Mouse (Mus musculus): ENCODE results near the gene Patj. TPM values are rescaled to one million over a fixed set of nuclear protein-coding genes. Genes with fewer than 3 reads are reported as not detected.
"Not testable (repeated sequence)": the region's sequence is repeated elsewhere in the genome, so short reads cannot be mapped to it uniquely, and the experiment has no call there.

The Patj gene
- polyA plus RNA-seq, 1 experiment from 2014 or later, result 27.7 TPM

- no peak for TF ChIP-seq CTCF (IDR thresholded peaks at IDR 0.05)
- ATAC-seq (no peak), DNase-seq (ENCODE audit: low read depth, low spot score) (no peak)
- POLR2A ChIA-PET, result no interaction called here
- CTCF ChIA-PET, result interaction anchor here (1.1 kb wide), 1 partner anchor 8 kb away, joined by 4 read pairs; no protein-coding TSS in a partner anchor
- in situ Hi-C loops (cut with MboI; ENCODE audit: low pct_unique_long_range_greater_than_20kb), result no loop called here
- H3K27me3 ChIP-seq, result no peaks in the 10 kb centered on the region
Observed at GRCm38 (mm10) chr4:98610501-98610900, 214.9 kb downstream of the Patj start.

DNA sequence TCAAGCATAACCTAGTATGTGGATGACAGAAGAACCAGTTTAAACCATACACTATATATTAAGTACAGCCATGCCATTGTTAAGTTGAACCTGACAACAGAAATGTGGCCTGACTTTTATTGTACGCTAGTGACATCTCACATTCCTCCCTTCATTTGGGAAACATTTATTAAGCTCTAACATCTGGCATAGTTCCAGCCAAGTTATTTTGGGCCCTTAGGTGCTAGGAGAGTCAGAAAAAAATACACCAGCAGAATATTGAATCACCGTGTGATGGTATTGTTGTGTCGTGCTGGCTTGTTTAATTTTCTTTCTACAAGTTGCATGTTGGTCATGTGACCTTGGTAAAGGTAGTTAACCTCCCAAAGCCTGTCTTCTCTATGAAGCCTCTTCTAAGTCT, 218.8 kb downstream of the Patj start:
- H3K27me3 ChIP-seq, result no peaks in the 10 kb centered on the region
- in situ Hi-C loops (cut with MboI; ENCODE audit: low pct_unique_long_range_greater_than_20kb), result no loop called here
- ATAC-seq, result no peak
- peak; percentile 10 for DNase-seq (ENCODE audit: low read depth, low spot score)
- ChIA-PET CTCF (no interaction called here), POLR2A (interaction anchor here (0.6 kb wide), 1 partner anchor 751 kb away, joined by 5 read pairs; no protein-coding TSS in a partner anchor)
- no peak for TF ChIP-seq CTCF (IDR thresholded peaks at IDR 0.05)

DNA sequence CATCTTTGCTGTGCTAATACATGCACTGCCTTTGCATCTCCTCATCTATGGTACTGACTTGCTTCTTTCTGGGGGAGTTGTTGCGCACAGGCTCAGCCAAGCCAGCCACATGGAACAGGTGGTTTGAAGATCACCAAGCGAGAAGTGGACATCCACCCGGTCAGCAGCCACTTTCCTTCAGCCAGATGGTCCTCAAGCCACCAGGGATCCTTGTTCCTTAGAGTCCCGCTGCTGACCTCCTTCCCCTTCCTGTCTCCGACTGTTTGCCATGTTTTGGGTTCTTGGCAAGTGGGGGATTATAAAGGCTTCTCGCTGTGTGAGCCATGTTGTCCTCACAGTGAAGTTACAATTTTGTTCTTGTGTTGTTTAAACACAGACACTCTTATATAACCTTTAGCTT, 223.6 kb downstream of the Patj start:
- no peak for DNase-seq (ENCODE audit: low read depth, low spot score)
- ChIA-PET POLR2A (no interaction called here), CTCF (no interaction called here)
- TF ChIP-seq CTCF (IDR thresholded peaks at IDR 0.05), result no peak
- no peak for ATAC-seq
- no peaks in the 10 kb centered on the region for H3K27me3 ChIP-seq
- in situ Hi-C loops (cut with MboI; ENCODE audit: low pct_unique_long_range_greater_than_20kb), result no loop called here

DNA sequence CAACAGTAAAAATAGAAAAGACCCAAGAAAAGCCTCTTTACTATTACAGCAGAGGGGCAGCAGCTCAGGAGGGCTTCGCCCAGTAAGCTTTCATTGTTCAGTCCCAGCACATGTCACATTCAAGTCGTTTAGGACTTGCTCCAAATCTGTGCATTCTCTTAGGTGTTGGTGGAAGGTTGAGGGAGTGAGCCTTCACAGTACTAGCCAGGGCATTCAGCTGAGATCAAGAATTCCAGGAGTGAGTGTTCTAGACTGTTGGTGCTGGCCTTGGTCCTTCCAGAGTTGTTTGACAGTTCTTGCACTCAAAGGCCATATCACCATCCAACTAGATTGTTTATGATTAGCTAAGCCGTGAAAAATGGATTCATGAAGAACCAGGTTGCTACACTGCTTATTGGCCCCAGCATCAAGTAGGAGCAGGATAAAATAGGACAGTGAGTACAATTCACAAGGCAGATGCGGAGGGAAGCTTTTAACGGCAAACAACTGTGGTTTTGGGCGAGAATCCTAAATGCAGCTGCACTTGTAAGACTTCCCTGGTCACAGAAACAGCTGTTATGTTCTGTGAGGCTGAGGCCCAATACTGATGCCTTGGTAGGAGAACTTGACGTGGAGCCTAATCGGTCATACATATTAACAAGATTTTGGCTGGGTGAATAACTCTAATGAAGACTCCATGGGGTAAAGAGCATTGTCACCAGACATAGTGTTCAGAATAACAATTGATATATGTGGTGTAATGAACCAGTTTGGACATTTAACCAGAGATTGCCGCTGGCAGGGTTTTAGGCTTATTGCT, 225.6 kb downstream of the Patj start:
- DNase-seq (ENCODE audit: low read depth, low spot score) (no peak), ATAC-seq (no peak)
- CTCF ChIA-PET, result interaction anchor here (1.2 to 1.4 kb wide), 2 partner anchors 10 to 17 kb away, joined by 3 read pairs; no protein-coding TSS in a partner anchor
- no peak for TF ChIP-seq CTCF (IDR thresholded peaks at IDR 0.05)
- no peaks in the 10 kb centered on the region for H3K27me3 ChIP-seq
- in situ Hi-C loops (cut with MboI; ENCODE audit: low pct_unique_long_range_greater_than_20kb), result no loop called here
- POLR2A ChIA-PET, result no interaction called here

DNA sequence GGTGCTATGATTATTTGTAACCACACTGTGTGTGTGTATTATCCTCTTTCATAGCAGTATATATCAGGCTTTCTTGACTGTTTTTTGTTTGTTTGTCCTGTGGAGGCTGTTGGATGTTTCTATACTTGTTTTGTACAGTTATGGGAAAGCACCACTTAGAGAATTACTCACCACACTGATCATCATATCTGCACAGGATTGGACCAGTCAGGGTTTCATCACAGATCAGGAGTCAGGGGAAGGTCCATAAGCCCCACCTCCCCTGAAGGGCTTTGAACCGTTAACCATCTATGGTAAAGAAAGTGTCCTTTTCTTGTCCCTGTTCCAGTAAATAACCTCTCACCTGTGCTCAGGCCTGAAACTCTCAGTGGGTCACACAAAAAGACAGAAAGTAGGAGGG, 226.6 kb downstream of the Patj start:
- in situ Hi-C loops (cut with MboI; ENCODE audit: low pct_unique_long_range_greater_than_20kb), result no loop called here
- no peaks in the 10 kb centered on the region for H3K27me3 ChIP-seq
- POLR2A ChIA-PET, result no interaction called here
- DNase-seq (ENCODE audit: low read depth, low spot score) (no peak), ATAC-seq (no peak)
- CTCF ChIA-PET, result no interaction called here
- TF ChIP-seq CTCF (IDR thresholded peaks at IDR 0.05), result no peak

DNA sequence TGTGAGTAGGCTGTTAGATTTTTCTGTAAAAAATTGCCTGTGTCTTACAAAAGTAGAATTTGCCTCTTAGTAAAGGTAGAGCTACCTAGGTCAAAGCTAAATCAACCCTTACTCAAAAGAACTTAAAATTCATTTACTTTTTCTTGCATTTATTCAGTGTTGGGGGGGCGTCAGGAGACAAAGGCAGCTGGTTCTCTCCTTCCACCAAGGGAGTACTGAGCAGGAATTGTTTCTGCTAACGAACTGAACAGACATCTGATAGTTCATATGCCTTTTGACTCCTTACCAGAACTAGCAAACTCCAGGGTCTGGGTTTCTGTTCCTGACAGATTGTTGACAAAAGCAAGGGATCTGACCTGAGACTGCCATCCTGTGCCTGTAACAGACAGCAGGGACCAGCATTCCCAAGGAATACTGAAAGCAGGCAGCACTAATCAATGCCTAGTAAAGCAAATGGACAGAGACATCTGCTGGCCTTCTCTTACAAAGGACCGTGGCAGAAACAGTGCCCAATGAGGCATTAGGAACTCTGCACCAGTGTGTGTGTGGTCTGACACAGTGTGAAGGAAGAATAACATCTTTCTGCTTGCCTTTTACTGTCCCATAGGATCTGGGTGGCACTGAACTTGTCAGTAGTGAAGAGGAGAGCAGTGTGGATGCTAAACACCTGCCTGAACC, 227.6 kb downstream of the Patj start:
- no peaks in the 10 kb centered on the region for H3K27me3 ChIP-seq
- DNase-seq (ENCODE audit: low read depth, low spot score) (no peak), ATAC-seq (no peak)
- no peak for TF ChIP-seq CTCF (IDR thresholded peaks at IDR 0.05)
- ChIA-PET POLR2A (no interaction called here), CTCF (no interaction called here)
- in situ Hi-C loops (cut with MboI; ENCODE audit: low pct_unique_long_range_greater_than_20kb), result no loop called here

- no peak for TF ChIP-seq CTCF (IDR thresholded peaks at IDR 0.05)
- in situ Hi-C loops (cut with MboI; ENCODE audit: low pct_unique_long_range_greater_than_20kb), result no loop called here
- ATAC-seq (no peak), DNase-seq (ENCODE audit: low read depth, low spot score) (no peak)
- CTCF ChIA-PET, result no interaction called here
- POLR2A ChIA-PET, result no interaction called here
- no peaks in the 10 kb centered on the region for H3K27me3 ChIP-seq
Observed at GRCm38 (mm10) chr4:98628286-98628685, 232.7 kb downstream of the Patj start.

DNA sequence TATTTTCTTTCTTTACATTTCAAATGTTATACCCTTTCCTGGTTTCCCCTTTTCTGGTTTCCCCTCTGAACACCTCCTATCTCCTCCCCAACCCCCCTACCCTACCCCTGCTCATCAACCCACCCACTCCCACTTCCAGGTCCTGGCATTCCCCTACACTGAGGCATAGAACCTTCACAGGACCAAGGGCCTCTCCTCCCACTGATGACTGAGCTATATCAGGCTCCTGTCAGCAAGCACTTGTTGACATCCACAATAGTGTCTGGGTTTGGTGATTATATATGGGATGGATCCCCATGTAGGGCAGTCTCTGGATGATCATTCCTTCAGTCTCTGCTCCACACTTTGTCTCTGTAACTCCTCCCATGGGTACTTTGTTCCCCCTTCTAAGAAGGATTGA, 233.6 kb downstream of the Patj start:
- in situ Hi-C loops (cut with MboI; ENCODE audit: low pct_unique_long_range_greater_than_20kb); CTCF ChIA-PET: not testable (repeated sequence)

DNA sequence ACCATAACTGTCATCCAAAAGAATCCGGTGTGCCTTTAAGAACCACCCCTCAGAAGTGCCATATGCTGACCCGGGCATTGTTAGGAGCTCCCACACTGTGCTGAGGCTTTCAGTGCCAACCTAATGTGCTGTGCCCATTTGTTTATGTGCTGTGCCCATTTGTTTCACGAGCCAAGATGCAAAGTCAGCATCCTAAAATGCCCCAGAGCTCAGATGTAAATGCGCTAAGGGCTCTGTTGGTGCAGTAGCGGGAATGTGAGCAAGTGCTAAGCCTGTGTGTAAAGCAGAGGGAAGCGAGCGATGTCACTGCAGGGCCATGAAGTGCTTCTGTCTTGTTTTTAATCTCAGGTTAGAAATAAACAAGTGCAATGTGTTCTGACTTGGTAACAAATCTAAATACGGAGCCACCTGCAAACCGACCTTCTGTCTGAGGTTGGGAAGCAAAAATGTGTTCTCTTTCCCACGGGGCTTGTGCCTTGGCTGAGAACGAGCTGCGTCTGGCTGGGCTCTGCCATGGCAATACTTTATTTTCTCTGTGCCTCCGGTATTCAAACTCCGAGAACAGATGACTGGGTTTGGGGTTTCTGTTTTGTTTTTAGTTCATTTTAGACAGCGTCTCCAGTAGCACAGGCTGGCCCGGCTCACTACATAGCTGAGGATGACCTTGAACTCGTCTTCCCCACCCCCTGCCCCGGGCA, 239.7 kb downstream of the Patj start:
- no peaks in the 10 kb centered on the region for H3K27me3 ChIP-seq
- no peak for DNase-seq (ENCODE audit: low read depth, low spot score)
- TF ChIP-seq CTCF (IDR thresholded peaks at IDR 0.05), result no peak
- in situ Hi-C loops (cut with MboI; ENCODE audit: low pct_unique_long_range_greater_than_20kb), result no loop called here
- POLR2A ChIA-PET, result no interaction called here
- no peak for ATAC-seq
- CTCF ChIA-PET, result no interaction called here

More for the DNA sequence above, 233.6 kb downstream of the Patj start:
- ATAC-seq; DNase-seq (ENCODE audit: low read depth, low spot score); H3K27me3 ChIP-seq; POLR2A ChIA-PET: not testable (repeated sequence)

GRCm38 (mm10) chr4:98638731-98639130, 243.1 kb downstream of the Patj start:
- no peak for TF ChIP-seq CTCF (IDR thresholded peaks at IDR 0.05)
- no peak for DNase-seq (ENCODE audit: low read depth, low spot score)
- ATAC-seq, result no peak
- ChIA-PET CTCF (interaction anchor here (0.7 to 1.7 kb wide), 5 partner anchors 13 to 64 kb away, joined by 3 to 4 read pairs (median 3); no protein-coding TSS in a partner anchor), POLR2A (no interaction called here)
- in situ Hi-C loops (cut with MboI; ENCODE audit: low pct_unique_long_range_greater_than_20kb), result no loop called here
- H3K27me3 ChIP-seq, result no peaks in the 10 kb centered on the region

DNA sequence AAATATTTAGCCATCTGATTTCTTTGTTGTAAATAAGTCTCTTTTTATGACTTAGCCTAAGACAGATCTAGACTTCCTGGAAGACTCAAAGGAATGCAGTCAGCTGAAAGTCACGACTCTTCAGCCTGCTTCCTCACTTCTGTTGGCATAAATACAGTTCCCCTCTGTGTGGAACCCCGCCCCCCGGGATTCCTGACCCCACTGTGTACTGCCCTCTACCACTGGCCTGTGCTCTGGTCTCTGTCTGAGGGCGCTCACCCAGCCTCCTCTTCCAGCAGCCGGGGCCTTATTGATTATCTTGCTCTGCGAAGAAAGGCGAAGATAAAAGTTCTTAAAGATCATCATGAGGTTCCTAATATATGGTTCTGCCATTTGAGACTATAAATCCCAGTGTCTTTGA, 258.1 kb downstream of the Patj start:
- CTCF ChIA-PET, result interaction anchor here (1.3 kb wide), 2 partner anchors 8 to 13 kb away, joined by 3 to 5 read pairs; no protein-coding TSS in a partner anchor
- in situ Hi-C loops (cut with MboI; ENCODE audit: low pct_unique_long_range_greater_than_20kb), result no loop called here
- DNase-seq (ENCODE audit: low read depth, low spot score), result no peak
- no peaks in the 10 kb centered on the region for H3K27me3 ChIP-seq
- TF ChIP-seq CTCF (IDR thresholded peaks at IDR 0.05), result no peak
- POLR2A ChIA-PET, result no interaction called here
- ATAC-seq, result no peak

Measured in Patski (cell line).